Mouse (Mus musculus): ENCODE results near the gene Mtif2. TPM values are rescaled to one million over a fixed set of nuclear protein-coding genes. Genes with fewer than 3 reads are reported as not detected.

Gene Mtif2
- 20.2 and 21.2 TPM in 2 replicates for polyA plus RNA-seq (2015; fragmentation: Nextera tagmentation; extraction: Ambion mirVana)

- peak; percentile 21; the same call in 1 of the 2 replicates for TF ChIP-seq EP300 (IDR thresholded peaks at IDR 0.05; ENCODE audit: low read depth)
- TF ChIP-seq CTCF (IDR thresholded peaks at IDR 0.05; ENCODE audit: low read depth), result peak; percentile 28
- ATAC-seq (peak; percentile 97), DNase-seq (peak; percentile 85)
- Histone ChIP-seq H3K27ac (ENCODE audit: low read depth) (peak within 1 kb of the TSS; percentile 77), H3K27me3 (ENCODE audit: insufficient read depth, low read length) (no peaks in the 10 kb centered on the region), H3K4me1 (ENCODE audit: insufficient read depth) (peaks cover 9% of the 10 kb centered on the region), H3K4me2 (ENCODE audit: low read depth, low read length) (peak within 1 kb of the TSS; percentile 76), H3K9ac (replicated peaks) (peak within 1 kb of the TSS; percentile 81), H3K36me3 (replicated peaks; ENCODE audit: insufficient read depth, low read length) (peaks cover 6% of the 10 kb centered on the region), H3K9me3 (ENCODE audit: low read length) (no peaks in the 10 kb centered on the region), H3K4me3 (ENCODE audit: low read depth, low read length) (peak within 1 kb of the TSS; percentile 71)
- WGBS (ENCODE audit: insufficient replicate concordance), result 2% methylated on average over 47 of the region's 47 CpGs
Observed at GRCm38 (mm10) chr11:29525988-29526794, at the start of gene Mtif2. Gene Mtif2 (plus strand): TSS chr11:29526408.

GRCm38 (mm10) chr11:29493135-29493534, 33.1 kb upstream of the Mtif2 start:
- WGBS (ENCODE audit: insufficient replicate concordance), result 91% methylated on average over 1 of the region's 1 CpGs
- DNase-seq (no peak), ATAC-seq (no peak)
- H3K27ac ChIP-seq (ENCODE audit: low read depth), result no peak overlapping the region
- H3K9ac ChIP-seq (replicated peaks), result no peak overlapping the region
- no peak overlapping the region for H3K4me3 ChIP-seq (ENCODE audit: low read depth, low read length)
- TF ChIP-seq EP300 (IDR thresholded peaks at IDR 0.05; ENCODE audit: low read depth) (no peak), CTCF (IDR thresholded peaks at IDR 0.05; ENCODE audit: low read depth) (no peak)
- no peaks in the 10 kb centered on the region for H3K27me3 ChIP-seq (ENCODE audit: insufficient read depth, low read length)
- no peak overlapping the region for H3K4me2 ChIP-seq (ENCODE audit: low read depth, low read length)
- no peaks in the 10 kb centered on the region for H3K4me1 ChIP-seq (ENCODE audit: insufficient read depth)
- no peaks in the 10 kb centered on the region; the same call in 1 of the 2 replicates for H3K36me3 ChIP-seq (replicated peaks; ENCODE audit: insufficient read depth, low read length)
- no peaks in the 10 kb centered on the region for H3K9me3 ChIP-seq (ENCODE audit: low read length)

- H3K9ac ChIP-seq (replicated peaks), result no peak overlapping the region
- WGBS (ENCODE audit: insufficient replicate concordance), result 62% methylated on average over 3 of the region's 3 CpGs
- no peak for TF ChIP-seq EP300 (IDR thresholded peaks at IDR 0.05; ENCODE audit: low read depth)
- no peak for TF ChIP-seq CTCF (IDR thresholded peaks at IDR 0.05; ENCODE audit: low read depth)
- ATAC-seq (no peak), DNase-seq (no peak)
- no peaks in the 10 kb centered on the region for H3K9me3 ChIP-seq (ENCODE audit: low read length)
- H3K4me1 ChIP-seq (ENCODE audit: insufficient read depth), result no peaks in the 10 kb centered on the region
- H3K36me3 ChIP-seq (replicated peaks; ENCODE audit: insufficient read depth, low read length), result no peaks in the 10 kb centered on the region; the same call in 1 of the 2 replicates
- H3K27ac ChIP-seq (ENCODE audit: low read depth), result no peak overlapping the region
- no peaks in the 10 kb centered on the region for H3K27me3 ChIP-seq (ENCODE audit: insufficient read depth, low read length)
- H3K4me2 ChIP-seq (ENCODE audit: low read depth, low read length), result no peak overlapping the region
- H3K4me3 ChIP-seq (ENCODE audit: low read depth, low read length), result no peak overlapping the region
Observed at GRCm38 (mm10) chr11:29496962-29497361, 29.2 kb upstream of the Mtif2 start.

GRCm38 (mm10) chr11:29503948-29504893, 22.0 kb upstream of the Mtif2 start:
- H3K36me3 ChIP-seq (replicated peaks; ENCODE audit: insufficient read depth, low read length), result peaks cover 6% of the 10 kb centered on the region
- DNase-seq, result no peak
- ATAC-seq, result peak; percentile 44
- no peaks in the 10 kb centered on the region for H3K27me3 ChIP-seq (ENCODE audit: insufficient read depth, low read length)
- H3K27ac ChIP-seq (ENCODE audit: low read depth), result no peak overlapping the region
- no peaks in the 10 kb centered on the region for H3K4me1 ChIP-seq (ENCODE audit: insufficient read depth)
- no peak overlapping the region for H3K9ac ChIP-seq (replicated peaks)
- H3K4me3 ChIP-seq (ENCODE audit: low read depth, low read length), result no peak overlapping the region
- peak; percentile 92 for TF ChIP-seq EP300 (IDR thresholded peaks at IDR 0.05; ENCODE audit: low read depth)
- no peak for TF ChIP-seq CTCF (IDR thresholded peaks at IDR 0.05; ENCODE audit: low read depth)
- 72% methylated on average over 10 of the region's 10 CpGs for WGBS (ENCODE audit: insufficient replicate concordance)
- H3K9me3 ChIP-seq (ENCODE audit: low read length), result no peaks in the 10 kb centered on the region
- H3K4me2 ChIP-seq (ENCODE audit: low read depth, low read length), result no peak overlapping the region

- no peak for TF ChIP-seq EP300 (IDR thresholded peaks at IDR 0.05; ENCODE audit: low read depth)
- no peak for TF ChIP-seq CTCF (IDR thresholded peaks at IDR 0.05; ENCODE audit: low read depth)
- Histone ChIP-seq H3K4me3 (ENCODE audit: low read depth, low read length) (no peak overlapping the region), H3K36me3 (replicated peaks; ENCODE audit: insufficient read depth, low read length) (peaks cover 6% of the 10 kb centered on the region), H3K27me3 (ENCODE audit: insufficient read depth, low read length) (no peaks in the 10 kb centered on the region), H3K4me2 (ENCODE audit: low read depth, low read length) (no peak overlapping the region), H3K27ac (ENCODE audit: low read depth) (no peak overlapping the region), H3K9ac (replicated peaks) (no peak overlapping the region), H3K9me3 (ENCODE audit: low read length) (no peaks in the 10 kb centered on the region), H3K4me1 (ENCODE audit: insufficient read depth) (no peaks in the 10 kb centered on the region)
- DNase-seq (no peak), ATAC-seq (no peak)
- 58% methylated on average over 2 of the region's 2 CpGs for WGBS (ENCODE audit: insufficient replicate concordance)
Observed at GRCm38 (mm10) chr11:29504899-29505625, 21.1 kb upstream of the Mtif2 start.
